Mouse (Mus musculus) skeletal muscle tissue, adult 2 months (tissue): ENCODE results near the gene Adam12.

Source experiments
- DNase-seq: peaks from one replicate; pipeline ENCODE4 v3.0.0-alpha.2; 2012; ENCODE audit warnings: low read depth, low spot score

Gene Adam12

DNA sequence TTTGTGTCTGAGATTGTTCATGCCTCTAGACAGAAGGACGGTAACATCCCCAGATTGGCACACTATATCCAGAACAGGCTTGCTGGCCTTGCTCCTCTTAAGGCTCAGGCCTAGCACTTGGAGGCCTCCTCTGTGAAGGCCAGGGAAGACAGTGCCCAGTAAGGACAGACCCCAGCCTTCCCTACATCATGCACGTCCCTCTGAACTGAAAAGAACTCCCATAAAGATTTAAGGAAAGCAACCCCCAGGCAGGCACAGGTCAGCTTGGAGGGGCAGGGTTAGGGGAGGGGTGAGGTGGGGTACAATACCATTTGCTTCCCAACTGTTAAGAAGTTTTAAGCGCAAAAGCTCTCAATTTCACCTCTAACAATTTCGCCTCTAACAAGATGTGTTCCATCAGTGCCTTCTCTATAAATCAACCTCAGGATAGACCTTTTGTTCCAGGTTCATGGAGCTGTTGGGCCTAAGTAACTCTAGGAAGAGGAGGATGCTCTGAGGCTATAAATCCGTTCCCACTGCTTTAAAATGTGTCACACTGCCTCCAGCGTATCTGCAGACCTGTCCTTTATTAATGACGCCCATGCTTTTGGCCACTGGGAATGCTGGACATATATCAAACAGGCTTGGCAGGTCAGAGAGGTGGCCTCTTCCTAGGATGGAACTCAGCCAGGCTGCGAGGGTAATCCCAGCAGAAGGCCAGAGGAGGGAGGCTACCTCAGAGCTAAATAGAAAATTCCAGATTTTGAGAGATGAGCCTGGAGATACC, 150.5 kb downstream of the Adam12 start:
- no peak for DNase-seq

DNA sequence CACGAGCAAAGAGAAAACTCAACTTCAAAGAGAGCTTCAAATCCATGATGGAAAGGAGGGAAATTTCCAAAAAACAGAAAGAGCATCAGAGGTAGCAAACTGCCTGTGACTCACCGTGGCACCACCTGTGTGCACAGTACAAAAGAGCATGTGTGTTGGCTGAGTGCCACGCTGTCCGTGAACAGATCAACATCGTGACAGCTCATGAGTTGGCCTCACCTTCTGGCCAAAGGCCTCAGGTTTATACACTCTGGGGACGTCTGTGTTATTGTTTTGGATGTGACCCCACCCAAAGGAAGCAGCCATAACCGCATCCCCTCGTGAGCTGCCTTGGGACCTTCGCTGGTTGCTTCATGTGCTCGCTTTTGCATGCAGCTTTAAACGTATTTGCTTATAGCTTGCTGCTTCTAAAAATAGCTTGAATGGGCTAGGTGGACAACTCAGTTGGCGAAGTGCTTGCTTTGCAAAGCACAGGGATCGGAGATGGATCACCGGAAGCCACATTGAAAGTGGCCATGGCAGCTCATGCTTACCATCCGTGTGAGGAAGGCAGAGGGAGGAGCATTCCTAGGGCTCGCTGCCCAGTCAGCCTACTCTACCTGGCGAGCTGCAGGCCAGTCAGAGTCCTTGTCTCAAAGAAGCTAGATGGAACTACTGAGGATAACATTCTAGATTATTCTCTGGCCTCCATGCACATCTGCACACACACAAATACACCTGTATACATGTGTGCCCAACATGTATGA, 151.8 kb downstream of the Adam12 start:
- no peak for DNase-seq

DNA sequence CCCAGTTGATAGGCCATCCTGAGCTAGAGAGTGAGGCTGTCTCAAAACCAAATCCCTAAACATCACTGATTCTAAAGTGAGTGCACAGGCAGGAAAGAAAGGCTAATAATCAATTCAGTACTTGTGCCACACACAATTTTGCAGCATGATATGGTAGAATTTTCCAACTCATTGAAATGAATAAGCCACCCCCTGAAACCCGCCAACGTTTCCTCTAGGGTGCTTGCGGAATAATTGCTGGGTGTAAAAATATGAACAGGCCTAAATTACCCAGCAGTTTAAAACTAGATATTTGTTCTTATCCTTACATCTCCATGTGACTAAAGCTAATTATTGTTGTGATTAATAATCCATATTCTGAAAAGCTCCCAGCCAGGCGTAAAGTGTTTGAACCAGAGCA, 154.3 kb downstream of the Adam12 start:
- DNase-seq = no peak

- no peak for DNase-seq
Measured at GRCm38 (mm10) chr7:134073011-134073410, 158.9 kb downstream of the Adam12 start.

DNA sequence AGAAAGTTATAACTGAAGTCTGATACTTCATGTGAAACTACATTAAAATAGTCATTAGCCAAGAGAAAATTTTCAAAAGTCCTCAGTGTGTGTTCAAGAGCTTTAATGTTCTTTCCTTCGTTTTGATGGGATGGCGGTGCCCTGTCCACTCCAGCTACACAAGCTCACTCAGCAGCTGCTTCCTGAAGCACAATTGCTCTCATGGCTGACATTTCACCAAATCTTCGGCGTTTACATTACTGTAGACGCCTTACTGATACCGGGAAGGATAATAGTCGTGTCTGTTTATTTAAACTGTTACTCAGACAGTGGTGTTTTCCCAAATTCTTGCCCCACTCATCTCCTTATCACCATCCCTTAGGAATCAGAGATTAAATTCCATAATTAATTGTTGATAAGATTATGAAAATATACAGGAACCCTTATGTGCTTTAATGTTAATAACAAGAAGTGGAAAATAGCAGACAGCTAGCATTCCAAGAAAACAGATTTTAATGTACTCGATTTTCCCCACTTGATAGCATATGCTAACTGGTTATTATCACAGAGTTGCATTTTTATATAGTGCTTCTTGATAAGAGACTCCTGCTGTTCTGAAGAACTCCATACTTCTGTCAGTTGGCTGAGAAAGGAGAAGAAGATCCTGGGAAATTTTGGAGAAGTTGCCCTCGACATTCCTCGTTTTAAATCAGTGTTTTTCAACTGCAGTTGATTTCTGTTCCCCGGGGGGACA, 160.6 kb downstream of the Adam12 start:
- DNase-seq = no peak

DNA sequence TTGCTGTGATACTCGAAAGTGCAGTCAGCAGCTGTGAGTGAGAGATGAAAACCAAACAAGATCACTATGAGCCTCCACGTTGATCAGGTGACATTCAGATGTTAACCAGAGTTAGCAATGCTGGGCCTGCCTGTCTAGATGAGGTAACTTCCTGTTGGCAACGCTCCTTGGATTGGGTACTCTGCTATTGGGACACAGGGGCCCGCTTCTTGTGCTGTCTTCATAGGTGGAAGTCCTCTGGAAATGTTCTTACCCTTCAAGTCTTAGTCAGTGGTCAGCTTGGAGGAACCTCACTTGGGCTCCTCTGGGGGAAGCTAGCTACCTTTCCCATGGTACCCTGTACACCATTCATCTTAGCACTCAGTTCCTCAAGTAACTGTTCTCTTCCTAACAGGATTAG, 169.3 kb downstream of the Adam12 start:
- no peak for DNase-seq

GRCm38 (mm10) chr7:134052486-134052885, 179.5 kb downstream of the Adam12 start:
- DNase-seq = no peak

GRCm38 (mm10) chr7:134050371-134050770, 181.6 kb downstream of the Adam12 start:
- DNase-seq = no peak

- peak; percentile 16 for DNase-seq
Measured at GRCm38 (mm10) chr7:134046376-134046775, 185.6 kb downstream of the Adam12 start.

GRCm38 (mm10) chr7:134043576-134043975, 188.4 kb downstream of the Adam12 start:
- DNase-seq = no peak

- DNase-seq = no peak
Measured at GRCm38 (mm10) chr7:134042614-134043013, 189.3 kb downstream of the Adam12 start.

GRCm38 (mm10) chr7:134033939-134034338, 198.0 kb downstream of the Adam12 start:
- DNase-seq = no peak

GRCm38 (mm10) chr7:134032959-134033366, 199.0 kb downstream of the Adam12 start:
- no peak for DNase-seq

DNA sequence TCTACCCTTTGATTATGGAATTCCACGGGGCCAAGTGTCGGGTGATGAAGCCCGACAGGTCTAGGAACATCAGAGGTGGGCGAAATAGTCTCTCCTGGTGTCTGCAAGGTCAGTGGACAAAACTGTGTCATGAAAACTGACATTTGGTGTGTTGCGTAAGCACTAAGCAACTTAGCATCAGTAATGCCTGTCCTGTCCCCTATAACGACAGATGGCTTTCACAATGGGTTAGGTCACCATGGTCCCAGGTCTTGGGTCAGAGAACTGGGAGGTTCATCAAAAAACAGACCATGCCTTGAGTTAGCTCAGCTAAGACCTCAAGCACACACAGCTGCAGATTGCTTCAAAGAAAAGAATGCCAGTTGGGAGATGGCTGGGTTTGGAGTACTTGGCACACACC, 200.2 kb downstream of the Adam12 start:
- DNase-seq = no peak

DNA sequence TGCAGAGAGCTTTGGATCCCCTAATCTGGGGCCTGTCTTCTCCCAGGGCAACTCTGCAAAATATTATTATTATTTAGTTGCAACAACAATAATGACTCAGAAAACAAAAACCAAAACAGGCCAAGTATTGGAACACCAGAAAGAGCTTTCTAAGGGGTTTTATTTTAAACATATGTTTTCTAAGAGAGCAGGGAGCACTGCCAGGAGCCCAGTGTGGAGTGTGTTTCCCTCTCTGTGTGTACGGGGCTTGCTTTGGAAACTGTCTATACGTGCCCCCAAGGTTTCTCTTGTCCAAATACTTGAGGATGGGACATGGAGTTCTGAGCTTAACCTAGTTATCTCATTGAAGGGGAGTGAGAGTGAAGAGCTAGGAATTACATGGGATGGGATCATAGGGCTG, 200.7 kb downstream of the Adam12 start:
- DNase-seq = no peak

DNA sequence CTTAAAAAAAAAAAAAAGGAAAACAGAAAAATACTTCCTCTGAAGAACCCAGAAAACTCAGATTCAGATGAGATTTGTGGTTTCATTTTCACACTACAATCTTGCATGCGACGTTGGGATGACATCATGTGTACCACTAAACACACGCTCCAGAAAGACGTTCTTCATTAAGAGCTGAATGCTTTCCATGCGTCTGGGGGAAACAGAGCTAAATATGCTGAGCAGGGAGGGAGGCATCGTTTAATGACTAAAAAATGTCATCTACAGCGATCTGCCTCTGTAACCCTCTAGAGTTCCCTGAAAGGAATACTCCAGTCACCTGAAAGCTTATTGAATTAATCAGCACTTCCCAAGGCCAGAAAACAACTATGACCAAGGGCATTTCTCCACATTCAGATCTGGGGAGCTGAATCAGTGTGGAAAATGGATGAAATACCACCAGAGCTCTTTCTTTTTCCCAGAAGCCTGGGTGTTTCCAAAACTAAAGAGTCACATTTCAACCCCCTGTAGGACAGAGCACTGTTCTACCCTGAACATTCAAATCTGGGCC, 203.6 kb downstream of the Adam12 start:
- DNase-seq = no peak

DNA sequence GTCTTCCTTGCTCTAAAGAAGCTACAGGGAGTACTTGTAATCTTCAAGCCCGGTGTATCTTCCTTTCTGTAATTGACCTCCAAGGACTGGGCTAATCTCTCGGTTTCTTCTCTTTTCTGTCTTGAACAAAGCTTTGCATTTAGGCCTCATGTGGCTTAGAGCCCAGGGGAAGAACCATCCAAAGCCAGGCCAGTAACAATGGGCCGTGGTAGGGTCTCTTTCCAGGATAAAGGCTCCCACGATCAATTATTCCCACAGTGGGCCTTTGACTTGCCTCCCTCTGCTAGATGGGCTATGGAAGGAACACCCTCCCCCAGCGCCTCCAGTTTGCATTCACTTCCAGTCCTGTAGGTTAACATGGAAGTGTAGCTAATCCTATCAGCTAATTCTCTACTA, 204.9 kb downstream of the Adam12 start:
- DNase-seq = no peak

DNA sequence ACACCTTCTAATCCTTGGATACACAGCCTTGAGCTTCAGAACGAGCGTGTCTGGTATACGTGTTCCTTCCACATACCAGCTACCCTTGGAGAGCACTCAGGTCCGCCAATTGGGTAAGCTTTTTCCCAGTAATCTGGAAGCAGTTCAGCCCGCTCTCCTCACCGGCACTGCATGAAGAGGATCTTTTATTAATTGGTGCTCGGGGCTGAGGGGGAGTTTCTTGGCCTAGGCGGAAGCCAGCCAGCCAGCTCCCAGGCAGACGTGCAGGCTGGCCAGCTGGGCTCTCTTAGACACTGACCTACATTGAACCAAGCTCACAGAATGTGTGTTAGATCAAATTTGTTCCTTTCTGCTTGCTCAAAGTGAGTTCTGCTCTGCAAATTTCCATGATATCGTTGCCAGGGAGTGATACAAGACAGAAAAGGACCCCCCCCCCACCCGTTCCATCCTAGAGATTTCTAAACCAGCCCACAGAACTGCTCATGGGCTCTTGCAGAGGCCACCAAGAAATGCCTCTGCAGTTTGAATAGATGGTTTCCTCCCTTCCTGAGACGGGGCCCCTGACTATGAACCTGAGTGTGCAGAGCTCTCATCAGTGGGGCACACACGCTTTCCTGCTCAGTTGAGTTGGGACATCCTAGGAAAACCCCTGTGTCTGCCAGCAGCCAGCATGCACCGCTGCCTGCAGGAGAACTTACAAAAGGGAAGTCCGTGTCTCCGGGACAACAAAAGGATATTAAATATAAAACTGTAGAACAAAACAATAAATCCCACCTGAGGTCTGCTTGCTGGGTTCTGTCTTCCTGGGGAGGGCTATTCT, 205.5 kb downstream of the Adam12 start:
- peak; percentile 44 for DNase-seq

- no peak for DNase-seq
Measured at GRCm38 (mm10) chr7:134022157-134022885, 209.6 kb downstream of the Adam12 start.

DNA sequence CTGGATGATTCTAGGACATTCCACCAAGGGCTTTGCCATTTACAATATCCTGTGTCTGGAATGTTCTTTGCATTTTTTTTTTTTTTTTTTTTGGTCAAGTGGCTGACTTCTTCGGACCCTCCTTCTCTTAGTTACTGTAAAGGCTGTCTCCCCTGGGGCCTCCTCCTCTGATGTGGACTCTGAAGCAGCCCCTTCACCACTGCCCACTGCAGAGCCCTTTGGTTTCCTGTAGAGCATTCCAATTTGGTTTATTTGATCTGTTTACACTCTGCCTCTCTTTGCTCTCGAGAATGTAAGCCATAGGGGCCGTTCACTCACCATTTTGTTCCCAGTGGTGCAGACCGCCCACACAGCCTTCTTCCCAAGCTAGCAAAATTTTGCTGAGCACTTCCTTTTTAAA, 216.7 kb downstream of the Adam12 start:
- DNase-seq = no peak

- DNase-seq = no peak
Measured at GRCm38 (mm10) chr7:134014733-134015132, 217.2 kb downstream of the Adam12 start.
